Mouse (Mus musculus) hindbrain, embryonic 11.5 days (tissue): ENCODE results near the gene Slc44a1. TPM values are rescaled to one million over a fixed set of nuclear protein-coding genes. Genes with fewer than 3 reads are reported as not detected.

ENCODE experiments used
- ATAC-seq: fragments of 200-750 bp; cut with Nextera tagmentation; 2 replicates; pipeline ENCODE4 v1.8.0; 2017; ENCODE audit warnings: mild to moderate bottlenecking, moderate TSS enrichment, moderate library complexity; ENCODE audit not compliant: low FRiP score
- DNase-seq: peaks from one replicate; pipeline ENCODE4 v3.0.0-alpha.2; 2015; ENCODE audit warnings: low spot score
- H3K27ac ChIP-seq: fragments of 300-500 bp; sonication (generic); 2 replicates; pipeline ENCODE4 v1.5.1; 2014; ENCODE audit warnings: mild to moderate bottlenecking, low read depth, low read length
- H3K27me3 ChIP-seq: fragments of 300-500 bp; sonication (generic); 2 replicates; pipeline ENCODE4 v1.6.1; 2014; ENCODE audit warnings: mild to moderate bottlenecking, low read length, moderate library complexity, mixed read lengths; ENCODE audit not compliant: control insufficient read depth, insufficient read depth
- H3K36me3 ChIP-seq: fragments of 300-500 bp; sonication (generic); 2 replicates; pipeline ENCODE4 v1.6.1; 2014; ENCODE audit warnings: mild to moderate bottlenecking, low read length, moderate library complexity, mixed read lengths; ENCODE audit not compliant: control insufficient read depth, insufficient read depth
- H3K4me1 ChIP-seq: fragments of 300-500 bp; sonication (generic); replicated peaks from 2 replicates; pipeline ENCODE4 v1.6.1; 2014; ENCODE audit warnings: low read length, mixed read lengths; ENCODE audit not compliant: control insufficient read depth, insufficient read depth
- H3K4me2 ChIP-seq: fragments of 300-500 bp; sonication (generic); replicated peaks from 2 replicates; pipeline ENCODE4 v1.6.1; 2014; ENCODE audit warnings: mild to moderate bottlenecking, low read depth, low read length
- H3K4me3 ChIP-seq: fragments of 300-500 bp; sonication (generic); 2 replicates; pipeline ENCODE4 v1.5.1; 2014; ENCODE audit warnings: low read depth, low read length
- H3K9ac ChIP-seq: fragments of 300-500 bp; sonication (generic); 2 replicates; pipeline ENCODE4 v1.6.1; 2014; ENCODE audit warnings: low read depth, low read length
- H3K9me3 ChIP-seq: fragments of 300-500 bp; sonication (generic); 2 replicates; pipeline ENCODE4 v1.6.1; 2016; ENCODE audit warnings: low read length; ENCODE audit not compliant: control insufficient read depth
- WGBS: fragments of 180-500 bp; shearing (Covaris S2); extraction: QIAGEN DNeasy Blood & Tissue Kit; methylation state at CpG from one replicate; pipeline ENCODE4 v1.1.7; 2014; 5-methylcytosine and 5-hydroxymethylcytosine counted together
- polyA plus RNA-seq: library from polyadenylated mRNA; unstranded; fragments of >200 nt; fragmentation: Nextera tagmentation; extraction: Ambion mirVana; gene quantifications from 2 replicates; pipeline ENCODE4 v1.2.1, GENCODE M21; 2014

Gene Slc44a1
- polyA plus RNA-seq, 1 experiment from 2014 or later: 14.4 TPM

DNA sequence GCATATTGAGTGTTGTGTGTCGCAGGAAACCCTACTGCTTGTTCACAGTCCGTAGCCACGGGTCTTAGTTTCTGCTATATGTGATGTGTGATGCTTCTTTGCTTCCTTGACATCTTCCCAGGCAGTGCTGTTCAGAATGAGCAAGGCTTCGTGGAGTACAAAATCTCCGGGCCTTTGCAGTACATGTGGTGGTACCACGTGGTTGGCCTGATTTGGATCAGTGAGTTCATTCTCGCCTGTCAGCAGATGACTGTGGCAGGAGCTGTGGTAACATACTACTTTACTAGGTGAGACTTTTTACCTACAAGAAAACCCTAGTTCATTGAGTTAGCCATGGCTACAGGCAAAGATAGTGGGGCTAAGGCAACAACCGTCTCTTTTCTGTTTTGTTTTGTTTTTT, 103.2 kb downstream of the Slc44a1 start:
- DNase-seq: no peak

DNA sequence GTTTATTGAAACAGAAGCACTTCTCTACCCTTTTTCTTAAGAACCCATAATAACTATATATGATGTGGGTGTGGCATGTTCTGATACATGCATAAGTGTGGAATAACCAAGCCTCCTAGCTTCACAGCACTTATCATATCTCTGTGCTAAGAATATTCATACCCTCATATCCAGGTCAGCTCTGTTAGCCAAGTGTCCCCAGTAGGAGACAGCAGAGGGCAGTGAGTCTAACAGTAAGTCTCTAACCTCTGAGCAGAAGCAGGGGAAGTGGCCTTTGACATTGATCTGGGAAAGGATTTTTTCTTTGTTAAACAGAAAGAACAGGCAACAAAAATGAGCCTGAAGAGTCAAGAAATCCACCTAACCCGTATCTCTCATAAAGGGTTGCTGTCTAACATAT, 104.7 kb downstream of the Slc44a1 start:
- Histone ChIP-seq H3K4me3 (no peak overlapping the region), H3K4me1 (no peaks in the 10 kb centered on the region), H3K9ac (no peak overlapping the region), H3K36me3 (no peaks in the 10 kb centered on the region), H3K4me2 (no peak overlapping the region), H3K9me3 (no peaks in the 10 kb centered on the region), H3K27me3 (no peaks in the 10 kb centered on the region), H3K27ac (no peak overlapping the region)
- ATAC-seq (no peak), DNase-seq (no peak)
- WGBS: 87% methylated on average over 1 of the region's 1 CpGs

More for the DNA sequence above, 103.2 kb downstream of the Slc44a1 start:
- Histone ChIP-seq H3K4me2 (no peak overlapping the region), H3K27me3 (no peaks in the 10 kb centered on the region), H3K4me3 (no peak overlapping the region), H3K36me3 (no peaks in the 10 kb centered on the region), H3K9me3 (no peaks in the 10 kb centered on the region), H3K27ac (no peak overlapping the region), H3K4me1 (no peaks in the 10 kb centered on the region), H3K9ac (no peak overlapping the region)
- WGBS: 91% methylated on average over 8 of the region's 8 CpGs
- no peak for ATAC-seq

DNA sequence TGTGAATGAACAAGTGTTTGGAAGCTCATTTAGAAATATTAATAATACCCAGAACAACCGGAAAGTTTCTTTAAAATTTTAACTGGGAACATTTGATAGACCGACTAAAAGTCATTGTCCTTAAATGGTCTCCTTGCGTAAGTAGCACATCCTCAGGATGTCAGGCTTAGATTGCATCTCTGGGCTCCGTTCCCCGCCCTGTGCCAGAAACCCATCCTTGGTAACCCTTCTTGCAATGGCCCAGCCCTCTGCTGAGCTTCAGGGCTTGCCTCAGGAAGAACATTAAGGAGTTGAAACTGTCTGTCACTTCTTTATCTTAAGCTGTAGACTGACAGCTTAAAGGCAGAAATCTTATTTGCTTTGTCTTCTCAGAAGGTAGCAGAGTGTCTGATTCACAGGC, 107.2 kb downstream of the Slc44a1 start:
- Histone ChIP-seq H3K36me3 (no peaks in the 10 kb centered on the region), H3K4me3 (no peak overlapping the region), H3K27ac (no peak overlapping the region), H3K9ac (no peak overlapping the region), H3K9me3 (no peaks in the 10 kb centered on the region), H3K4me2 (no peak overlapping the region), H3K4me1 (no peaks in the 10 kb centered on the region), H3K27me3 (no peaks in the 10 kb centered on the region)
- ATAC-seq (no peak), DNase-seq (no peak)
- 94% methylated on average over 5 of the region's 5 CpGs for WGBS

GRCm38 (mm10) chr4:53549375-53549774, 109.2 kb downstream of the Slc44a1 start:
- DNase-seq (no peak), ATAC-seq (no peak)
- Histone ChIP-seq H3K4me3 (no peak overlapping the region), H3K27ac (no peak overlapping the region), H3K27me3 (no peaks in the 10 kb centered on the region), H3K4me1 (no peaks in the 10 kb centered on the region), H3K36me3 (no peaks in the 10 kb centered on the region), H3K9me3 (no peaks in the 10 kb centered on the region), H3K4me2 (no peak overlapping the region), H3K9ac (no peak overlapping the region)
- 89% methylated on average over 4 of the region's 4 CpGs for WGBS

- H3K9ac ChIP-seq: no peak overlapping the region
- no peaks in the 10 kb centered on the region for H3K4me1 ChIP-seq
- DNase-seq: no peak
- no peak overlapping the region for H3K27ac ChIP-seq
- H3K27me3 ChIP-seq: no peaks in the 10 kb centered on the region
- H3K4me3 ChIP-seq: no peak overlapping the region
- H3K4me2 ChIP-seq: no peak overlapping the region
- ATAC-seq: no peak
- no peaks in the 10 kb centered on the region for H3K36me3 ChIP-seq
- no peaks in the 10 kb centered on the region for H3K9me3 ChIP-seq
- 89% methylated on average over 5 of the region's 5 CpGs for WGBS
These were observed 124.4 kb downstream of the Slc44a1 start for GRCm38 (mm10) chr4:53564618-53565017.

- H3K36me3 ChIP-seq: no peaks in the 10 kb centered on the region
- H3K9me3 ChIP-seq: no peaks in the 10 kb centered on the region
- DNase-seq (no peak), ATAC-seq (no peak)
- H3K4me2 ChIP-seq: no peak overlapping the region
- 94% methylated on average over 1 of the region's 1 CpGs for WGBS
- no peak overlapping the region for H3K9ac ChIP-seq
- no peaks in the 10 kb centered on the region for H3K27me3 ChIP-seq
- no peaks in the 10 kb centered on the region for H3K4me1 ChIP-seq
- no peak overlapping the region for H3K4me3 ChIP-seq
- H3K27ac ChIP-seq: no peak overlapping the region
These were observed 126.9 kb downstream of the Slc44a1 start for GRCm38 (mm10) chr4:53567065-53567464.

DNA sequence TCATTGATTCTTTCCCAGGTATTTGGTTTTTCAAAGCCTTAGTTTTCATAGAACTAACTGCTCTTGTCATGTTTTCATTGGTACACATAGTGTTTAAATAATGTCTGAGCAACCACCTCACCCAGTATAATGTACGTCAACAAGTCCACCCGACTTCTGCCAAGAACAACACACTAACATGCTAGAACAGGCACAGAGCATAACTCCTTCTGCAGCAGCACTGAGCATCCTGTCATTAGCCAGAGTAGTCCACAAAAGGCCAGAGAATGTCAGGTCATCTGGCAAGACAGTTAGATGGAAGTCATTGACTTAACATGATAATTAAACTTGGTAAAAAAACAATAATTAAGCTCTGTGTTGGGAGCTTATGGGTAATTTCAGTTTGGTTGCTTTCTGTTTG, 135.3 kb downstream of the Slc44a1 start:
- 85% methylated on average over 2 of the region's 2 CpGs for WGBS
- ATAC-seq (no peak), DNase-seq (no peak)
- Histone ChIP-seq H3K4me3 (no peak overlapping the region), H3K4me1 (no peaks in the 10 kb centered on the region), H3K4me2 (no peak overlapping the region), H3K36me3 (no peaks in the 10 kb centered on the region), H3K27me3 (no peaks in the 10 kb centered on the region), H3K27ac (no peak overlapping the region), H3K9me3 (no peaks in the 10 kb centered on the region), H3K9ac (no peak overlapping the region)

DNA sequence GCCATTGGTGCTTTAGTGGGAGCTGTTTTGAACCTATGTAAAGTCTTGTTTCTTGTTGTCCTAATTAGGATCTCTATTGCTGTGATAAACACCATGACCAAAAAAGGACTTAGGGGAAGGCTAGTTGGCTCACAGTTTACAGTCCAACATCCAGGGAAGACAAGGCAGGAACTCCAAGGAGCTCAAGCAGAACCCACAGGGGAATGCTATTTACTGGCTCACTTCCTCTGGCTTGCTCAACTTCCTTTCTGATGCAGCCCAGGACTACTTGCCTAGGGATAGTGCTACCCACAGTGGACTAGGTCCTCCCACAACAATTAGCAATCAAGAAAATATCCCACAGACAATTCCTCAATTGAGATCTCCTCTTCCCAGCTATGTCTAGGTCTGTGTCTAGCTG, 147.5 kb downstream of the Slc44a1 start:
- H3K36me3 ChIP-seq: no peaks in the 10 kb centered on the region
- H3K27me3 ChIP-seq: no peaks in the 10 kb centered on the region
- H3K27ac ChIP-seq: no peak overlapping the region
- DNase-seq: no peak
- no peak overlapping the region for H3K9ac ChIP-seq
- H3K4me2 ChIP-seq: no peak overlapping the region
- no peaks in the 10 kb centered on the region for H3K9me3 ChIP-seq
- no peak overlapping the region for H3K4me3 ChIP-seq
- no peak for ATAC-seq
- no peaks in the 10 kb centered on the region for H3K4me1 ChIP-seq

- Histone ChIP-seq H3K9ac (no peak overlapping the region), H3K4me3 (no peak overlapping the region), H3K9me3 (no peaks in the 10 kb centered on the region), H3K4me2 (no peak overlapping the region), H3K36me3 (no peaks in the 10 kb centered on the region), H3K4me1 (no peaks in the 10 kb centered on the region), H3K27ac (no peak overlapping the region), H3K27me3 (no peaks in the 10 kb centered on the region)
- 72% methylated on average over 1 of the region's 1 CpGs for WGBS
- DNase-seq: no peak
- ATAC-seq: no peak
These were observed 148.7 kb downstream of the Slc44a1 start for GRCm38 (mm10) chr4:53588936-53589335.
